Mouse (Mus musculus) hindbrain, embryonic 12.5 days (tissue): ENCODE results near the gene Cap2. TPM values are rescaled to one million over a fixed set of nuclear protein-coding genes. Genes with fewer than 3 reads are reported as not detected.

Experiments used
- ATAC-seq: fragments of 200-750 bp; cut with Nextera tagmentation; 2 replicates; pipeline ENCODE4 v1.8.0; 2017; ENCODE audit warnings: moderate TSS enrichment; ENCODE audit not compliant: low FRiP score
- H3K27ac ChIP-seq: fragments of 300-500 bp; sonication (generic); 2 replicates; pipeline ENCODE4 v1.5.1; 2016; ENCODE audit warnings: mild to moderate bottlenecking
- H3K27me3 ChIP-seq: fragments of 300-500 bp; sonication (generic); 2 replicates; pipeline ENCODE4 v1.6.1; 2016; ENCODE audit warnings: mild to moderate bottlenecking
- H3K36me3 ChIP-seq: fragments of 300-500 bp; sonication (generic); 2 replicates; pipeline ENCODE4 v1.6.1; 2016; ENCODE audit warnings: mild to moderate bottlenecking
- H3K4me1 ChIP-seq: fragments of 300-500 bp; sonication (generic); 2 replicates; pipeline ENCODE4 v1.6.1; 2016
- H3K4me2 ChIP-seq: fragments of 300-500 bp; sonication (generic); replicated peaks from 2 replicates; pipeline ENCODE4 v1.6.1; 2016; ENCODE audit warnings: mild to moderate bottlenecking
- H3K4me3 ChIP-seq: fragments of 300-500 bp; sonication (generic); 2 replicates; pipeline ENCODE4 v1.5.1; 2016; ENCODE audit warnings: mild to moderate bottlenecking
- H3K9ac ChIP-seq: fragments of 300-500 bp; sonication (generic); 2 replicates; pipeline ENCODE4 v1.6.1; 2016; ENCODE audit warnings: mild to moderate bottlenecking, moderate library complexity
- H3K9me3 ChIP-seq: fragments of 300-500 bp; sonication (generic); replicated peaks from 2 replicates; pipeline ENCODE4 v1.6.1; 2016; ENCODE audit warnings: mild to moderate bottlenecking
- WGBS: fragments of 180-500 bp; shearing (Covaris S2); methylation state at CpG from one replicate; pipeline ENCODE4 v1.1.7; 2016; 5-methylcytosine and 5-hydroxymethylcytosine counted together
- polyA plus RNA-seq: library from polyadenylated mRNA; unstranded; fragments of >200 nt; fragmentation: Nextera tagmentation; extraction: Ambion mirVana; gene quantifications from 2 replicates; pipeline ENCODE4 v1.2.1, GENCODE M21; 2016

Gene Cap2
- polyA plus RNA-seq, 1 experiment from 2014 or later = 9.4 TPM

DNA sequence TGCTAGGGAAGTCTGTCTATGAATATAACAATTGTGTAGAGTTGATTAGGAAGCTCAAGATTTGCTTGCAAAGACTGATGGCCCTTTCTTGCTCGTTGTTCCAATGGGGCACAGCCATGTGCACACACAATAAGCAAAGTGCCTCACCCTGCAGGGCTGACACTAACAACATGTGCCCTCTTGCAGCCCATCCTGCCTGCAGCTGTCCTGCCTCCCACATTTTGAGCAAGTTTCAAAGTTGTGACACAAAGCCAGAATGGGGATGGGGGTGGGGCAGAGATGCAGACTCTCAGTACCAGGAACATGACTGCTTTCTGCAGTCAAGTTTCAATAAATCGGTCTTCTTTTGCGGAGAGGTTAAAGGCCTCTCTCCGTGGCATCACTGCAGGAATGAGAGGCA, 152.0 kb downstream of the Cap2 start:
- WGBS = 63% methylated on average over 4 of the region's 4 CpGs
- H3K27ac ChIP-seq = no peak overlapping the region
- no peaks in the 10 kb centered on the region for H3K4me1 ChIP-seq
- H3K27me3 ChIP-seq = no peaks in the 10 kb centered on the region
- H3K36me3 ChIP-seq = no peaks in the 10 kb centered on the region
- no peaks in the 10 kb centered on the region for H3K9me3 ChIP-seq
- no peak overlapping the region for H3K9ac ChIP-seq
- no peak for ATAC-seq
- no peak overlapping the region for H3K4me3 ChIP-seq
- H3K4me2 ChIP-seq = no peak overlapping the region

DNA sequence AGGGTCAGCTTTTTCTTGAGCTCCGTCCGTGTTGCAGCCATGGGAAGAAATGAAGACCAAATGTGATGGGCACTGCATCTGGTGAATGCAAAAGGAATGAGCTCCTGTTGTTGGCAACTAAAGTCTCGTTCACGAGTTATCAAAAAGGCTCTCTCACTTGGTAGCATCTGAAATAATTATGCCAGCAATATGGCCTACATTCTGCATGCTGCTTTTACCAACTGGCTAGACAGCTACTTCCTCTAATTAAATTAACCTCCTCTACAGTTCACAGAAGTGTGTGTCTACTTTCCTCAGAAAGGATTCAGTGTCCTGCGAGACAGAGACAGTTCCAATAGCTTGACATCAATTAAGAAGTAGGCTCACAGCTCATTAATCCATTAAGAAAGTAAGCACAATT, 152.9 kb downstream of the Cap2 start:
- Histone ChIP-seq H3K4me1 (no peaks in the 10 kb centered on the region), H3K36me3 (no peaks in the 10 kb centered on the region), H3K9ac (no peak overlapping the region), H3K27ac (no peak overlapping the region), H3K4me3 (no peak overlapping the region), H3K4me2 (no peak overlapping the region), H3K27me3 (no peaks in the 10 kb centered on the region), H3K9me3 (no peaks in the 10 kb centered on the region)
- WGBS = 83% methylated on average over 5 of the region's 5 CpGs
- ATAC-seq = no peak

DNA sequence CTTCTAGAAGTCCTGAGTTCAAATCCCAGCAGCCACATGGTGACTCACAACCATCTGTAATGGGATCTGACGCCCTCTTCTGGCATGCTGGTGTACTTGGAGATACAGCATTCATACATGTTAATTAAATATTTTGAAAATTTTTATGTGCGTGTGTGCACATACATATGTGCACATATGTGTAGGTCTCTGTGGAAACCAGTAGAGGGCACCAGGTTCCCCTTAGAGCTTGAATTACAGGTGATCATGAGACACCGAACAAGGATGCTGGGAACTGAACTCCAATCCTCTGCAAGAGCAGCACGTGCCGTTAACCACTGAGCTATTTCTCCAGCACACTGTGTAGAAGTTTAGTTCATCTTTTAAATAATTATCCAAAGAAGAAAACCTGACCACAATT, 157.6 kb downstream of the Cap2 start:
- H3K27ac ChIP-seq = no peak overlapping the region
- no peaks in the 10 kb centered on the region for H3K36me3 ChIP-seq
- H3K4me2 ChIP-seq = no peak overlapping the region
- WGBS = 90% methylated on average over 5 of the region's 5 CpGs
- no peaks in the 10 kb centered on the region for H3K4me1 ChIP-seq
- no peak overlapping the region for H3K4me3 ChIP-seq
- no peaks in the 10 kb centered on the region for H3K27me3 ChIP-seq
- H3K9me3 ChIP-seq = no peaks in the 10 kb centered on the region
- no peak for ATAC-seq
- H3K9ac ChIP-seq = no peak overlapping the region

DNA sequence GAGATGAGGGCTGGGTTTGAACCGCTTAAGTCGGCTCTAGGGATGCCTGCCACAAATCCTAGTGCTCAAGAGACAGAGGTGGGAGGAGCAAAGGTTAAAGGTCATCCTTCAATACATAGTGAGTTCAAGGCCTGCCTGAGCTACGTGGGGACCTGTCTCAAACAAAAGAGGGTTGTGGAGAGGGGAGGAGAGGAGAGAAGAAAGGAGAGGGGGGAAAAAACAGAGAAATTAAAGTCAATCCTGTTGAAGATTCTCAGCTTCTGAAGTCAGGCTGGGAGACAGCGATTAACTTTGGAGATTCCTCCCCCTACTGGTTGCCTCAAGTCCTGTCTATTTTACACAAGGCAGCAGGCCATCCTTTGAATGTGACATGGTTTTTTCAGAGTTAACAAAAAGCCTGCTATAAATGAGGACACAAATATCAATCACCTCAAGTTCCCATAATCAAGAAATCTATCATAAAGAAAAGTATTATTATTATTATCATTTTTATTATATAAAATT, 161.9 kb downstream of the Cap2 start:
- peaks cover 1% of the 10 kb centered on the region; the same call in 1 of the 2 replicates for H3K4me1 ChIP-seq
- no peaks in the 10 kb centered on the region for H3K36me3 ChIP-seq
- H3K9me3 ChIP-seq = no peaks in the 10 kb centered on the region
- H3K4me3 ChIP-seq = no peak overlapping the region
- no peak overlapping the region for H3K4me2 ChIP-seq
- 33% methylated on average over 4 of the region's 4 CpGs for WGBS
- ATAC-seq = no peak
- H3K27ac ChIP-seq = no peak overlapping the region
- no peak overlapping the region for H3K9ac ChIP-seq
- 0 out of 2 replicates have a peak, but pooled peaks cover 4% of the 10 kb centered on the region for H3K27me3 ChIP-seq

DNA sequence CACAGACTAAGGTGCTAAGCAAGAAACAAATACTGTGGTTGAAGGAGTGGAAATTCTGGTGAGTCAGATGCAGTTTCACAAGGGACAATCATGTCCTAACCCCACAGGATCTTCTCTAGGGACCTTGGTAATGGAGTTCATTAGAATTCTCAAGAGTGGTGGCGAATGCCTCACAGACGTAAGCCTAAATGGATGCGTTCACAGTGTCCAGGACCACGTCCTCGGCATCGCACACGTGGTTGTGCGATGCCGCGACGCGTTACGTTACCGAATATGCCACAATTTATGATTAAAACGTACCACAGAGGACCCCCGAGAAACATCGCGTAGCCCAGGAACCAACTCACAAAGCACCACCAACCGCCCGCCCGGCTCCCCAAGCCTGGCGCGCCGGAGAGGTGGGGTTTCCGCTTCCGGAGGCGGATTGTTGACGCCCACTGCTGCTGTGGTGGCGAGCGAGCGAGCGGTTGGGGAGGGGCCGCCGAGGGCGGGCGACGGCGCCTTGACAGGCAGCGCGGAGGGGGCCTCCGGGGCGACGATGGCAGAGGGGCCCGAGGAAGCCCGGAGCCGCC, 167.5 kb downstream of the Cap2 start, which contains the start of gene Fam8a1:
Fam8a1 (plus strand) TSS at position 475 of the 572 bp plus-strand sequence.
- H3K4me1 ChIP-seq = peaks cover 13% of the 10 kb centered on the region
- H3K4me3 ChIP-seq = peak within 1 kb of the TSS; percentile 99
- no peaks in the 10 kb centered on the region for H3K9me3 ChIP-seq
- WGBS = 1% methylated on average over 46 of the region's 46 CpGs
- 0 out of 2 replicates have a peak, but pooled peaks cover 4% of the 10 kb centered on the region for H3K27me3 ChIP-seq
- H3K36me3 ChIP-seq = peaks cover 22% of the 10 kb centered on the region
- peak; percentile 95 for ATAC-seq
- peak within 1 kb of the TSS; percentile 87 for H3K27ac ChIP-seq
- peak within 1 kb of the TSS; percentile 93 for H3K9ac ChIP-seq
- H3K4me2 ChIP-seq = peak within 1 kb of the TSS; percentile 88

DNA sequence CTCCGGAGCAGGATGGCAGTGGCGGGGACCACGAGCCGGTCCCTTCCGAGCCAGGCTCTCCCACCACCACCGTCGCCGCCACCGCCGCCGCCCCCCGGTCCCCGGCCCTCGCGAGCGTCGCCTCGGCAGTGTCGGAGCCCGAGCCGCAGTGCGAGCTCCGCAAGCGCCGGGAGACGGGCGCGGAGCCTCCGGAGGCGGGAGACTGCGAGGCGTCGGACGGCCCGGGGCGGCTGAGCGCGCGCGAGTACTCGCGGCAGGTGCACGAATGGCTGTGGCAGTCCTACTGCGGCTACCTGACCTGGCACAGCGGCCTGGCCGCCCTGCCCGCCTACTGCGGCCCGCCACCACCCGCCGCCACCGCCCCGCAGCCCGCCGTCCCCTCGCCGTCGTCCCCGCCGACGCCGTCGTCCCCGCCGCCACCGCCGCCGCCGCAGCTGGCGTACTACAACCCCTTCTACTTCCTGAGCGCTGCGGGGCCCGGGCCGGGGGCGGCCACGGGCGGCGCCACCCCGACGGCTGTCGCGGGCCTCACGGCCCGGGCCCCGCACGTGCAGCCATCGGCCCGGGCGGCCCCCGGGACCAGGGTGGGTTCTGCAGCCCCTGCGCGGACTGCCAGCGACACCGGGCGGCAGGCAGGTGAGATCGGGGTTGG, 168.1 kb downstream of the Cap2 start:
- Histone ChIP-seq H3K9me3 (no peaks in the 10 kb centered on the region), H3K36me3 (peaks cover 27% of the 10 kb centered on the region), H3K27ac (peak overlapping the region; percentile 87), H3K4me3 (peak overlapping the region; percentile 99), H3K9ac (peak overlapping the region; percentile 93), H3K27me3 (0 out of 2 replicates have a peak, but pooled peaks cover 4% of the 10 kb centered on the region), H3K4me2 (peak overlapping the region; percentile 88), H3K4me1 (peaks cover 13% of the 10 kb centered on the region)
- ATAC-seq = peak; percentile 78
- WGBS = under 1% methylated on average over 63 of the region's 96 CpGs

DNA sequence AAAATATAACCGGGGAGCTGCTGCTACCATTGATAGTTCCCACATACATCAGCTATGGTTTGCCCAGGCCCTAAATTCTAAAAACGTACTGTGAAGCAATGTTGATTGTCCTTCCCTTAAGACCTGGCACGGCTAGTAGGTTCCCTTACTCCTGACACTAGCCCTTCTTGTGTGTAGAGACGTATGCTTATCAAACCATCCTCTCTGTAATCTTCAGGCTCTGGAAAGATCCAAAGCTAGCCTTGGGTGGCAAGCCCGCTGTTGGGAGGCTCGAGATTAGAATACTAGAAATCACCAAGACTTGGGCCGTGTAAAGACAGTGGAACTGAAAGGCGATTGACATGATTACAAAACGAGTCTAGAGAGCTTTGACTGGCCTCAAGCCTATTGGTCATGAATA, 168.9 kb downstream of the Cap2 start:
- Histone ChIP-seq H3K36me3 (peaks cover 34% of the 10 kb centered on the region), H3K27ac (no peak overlapping the region), H3K27me3 (0 out of 2 replicates have a peak, but pooled peaks cover 4% of the 10 kb centered on the region), H3K4me2 (peak overlapping the region; percentile 88), H3K9ac (peak overlapping the region; percentile 93), H3K9me3 (no peaks in the 10 kb centered on the region), H3K4me3 (peak overlapping the region; percentile 99), H3K4me1 (peaks cover 13% of the 10 kb centered on the region)
- WGBS = 71% methylated on average over 9 of the region's 9 CpGs
- no peak for ATAC-seq

DNA sequence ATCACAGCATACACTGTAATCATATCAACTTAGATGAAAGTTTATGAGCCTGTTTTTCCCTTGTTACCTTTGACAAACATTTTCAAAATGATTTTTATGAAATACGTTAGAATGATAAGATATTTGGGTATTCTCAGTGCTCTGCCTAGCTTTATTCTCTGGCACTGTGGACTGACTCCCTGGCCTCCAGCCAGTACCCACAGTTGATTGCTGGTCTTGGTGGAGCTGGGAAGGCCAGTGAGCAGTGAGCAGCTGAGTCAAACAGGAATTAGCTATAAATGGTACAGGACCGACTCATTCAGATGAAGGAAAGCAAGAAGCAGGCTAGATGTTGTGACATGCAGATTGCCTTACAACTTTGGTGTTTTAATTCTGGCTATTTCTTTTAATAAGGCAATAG, 173.0 kb downstream of the Cap2 start:
- Histone ChIP-seq H3K9ac (no peak overlapping the region), H3K4me2 (no peak overlapping the region), H3K27ac (no peak overlapping the region), H3K4me1 (peaks cover 8% of the 10 kb centered on the region), H3K9me3 (no peaks in the 10 kb centered on the region), H3K4me3 (no peak overlapping the region), H3K27me3 (no peaks in the 10 kb centered on the region), H3K36me3 (peaks cover 39% of the 10 kb centered on the region)
- 84% methylated on average over 2 of the region's 2 CpGs for WGBS
- no peak for ATAC-seq

DNA sequence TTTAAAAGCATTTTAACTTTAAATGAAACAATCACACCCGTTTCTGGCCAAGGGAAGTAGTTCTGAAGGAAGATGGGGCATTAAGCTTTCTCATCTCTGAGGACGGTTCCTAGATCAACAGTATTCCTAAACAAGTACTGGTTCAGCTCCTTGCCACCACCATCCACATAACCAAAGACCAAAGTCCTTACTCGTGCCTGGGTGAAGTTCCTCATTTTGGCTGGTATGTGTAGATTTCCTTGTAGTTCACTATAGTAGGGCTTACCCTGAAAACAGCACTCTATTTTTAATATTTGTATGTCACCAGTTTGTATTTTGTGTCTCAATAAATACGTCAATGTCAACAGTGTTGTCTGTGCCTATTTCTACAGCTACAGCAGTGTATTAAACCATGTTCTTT, 176.1 kb downstream of the Cap2 start:
- Histone ChIP-seq H3K9ac (no peak overlapping the region), H3K4me2 (no peak overlapping the region), H3K4me1 (no peaks in the 10 kb centered on the region), H3K9me3 (no peaks in the 10 kb centered on the region), H3K27ac (no peak overlapping the region), H3K36me3 (peaks cover 39% of the 10 kb centered on the region), H3K27me3 (no peaks in the 10 kb centered on the region), H3K4me3 (no peak overlapping the region)
- 90% methylated on average over 4 of the region's 4 CpGs for WGBS
- ATAC-seq = no peak

DNA sequence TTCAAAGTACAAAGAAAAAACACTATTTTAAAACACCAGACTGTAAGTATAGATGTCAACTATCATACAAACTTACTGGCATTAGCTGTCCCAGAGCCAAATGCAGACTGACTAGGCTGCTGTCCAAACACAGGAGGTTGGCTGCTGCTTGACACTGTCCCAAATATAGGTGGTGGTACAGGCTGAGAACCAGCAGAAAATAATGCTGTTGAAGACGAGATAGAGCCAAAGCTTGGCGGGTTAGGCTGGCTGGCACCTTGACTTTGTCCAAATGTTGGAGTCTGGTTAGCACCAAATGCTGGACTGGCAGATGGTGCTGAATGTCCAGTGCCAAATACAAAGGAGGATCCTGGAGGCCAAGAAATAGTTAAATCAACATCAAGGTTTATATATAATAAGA, 181.3 kb downstream of the Cap2 start:
- no peak for ATAC-seq
- Histone ChIP-seq H3K4me2 (no peak overlapping the region), H3K36me3 (peaks cover 51% of the 10 kb centered on the region), H3K9me3 (no peaks in the 10 kb centered on the region), H3K9ac (no peak overlapping the region), H3K27me3 (no peaks in the 10 kb centered on the region), H3K4me1 (no peaks in the 10 kb centered on the region), H3K27ac (no peak overlapping the region), H3K4me3 (no peak overlapping the region)
- 89% methylated on average over 2 of the region's 2 CpGs for WGBS

DNA sequence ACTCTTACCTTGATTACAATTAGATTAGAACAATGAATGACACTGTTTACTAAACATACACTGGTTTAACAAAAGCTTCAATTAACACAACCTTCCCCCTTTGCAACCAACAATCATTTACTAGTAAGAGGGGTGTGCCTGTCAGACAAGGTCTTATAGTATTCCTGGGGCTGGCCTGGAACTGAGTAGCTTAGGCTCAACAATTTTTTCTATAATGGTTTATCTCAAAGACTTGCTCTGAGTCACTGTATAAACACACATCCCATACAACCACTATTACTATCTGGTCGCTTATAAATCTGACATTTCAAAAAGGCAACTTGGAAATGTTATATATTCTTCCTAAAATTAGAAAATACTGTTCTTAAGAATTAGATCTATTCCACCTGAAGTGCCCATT, 181.7 kb downstream of the Cap2 start:
- Histone ChIP-seq H3K4me1 (no peaks in the 10 kb centered on the region), H3K27ac (no peak overlapping the region), H3K9me3 (no peaks in the 10 kb centered on the region), H3K9ac (no peak overlapping the region), H3K27me3 (no peaks in the 10 kb centered on the region), H3K36me3 (peaks cover 48% of the 10 kb centered on the region), H3K4me2 (no peak overlapping the region), H3K4me3 (no peak overlapping the region)
- no peak for ATAC-seq
- WGBS = 92% methylated on average over 1 of the region's 1 CpGs

DNA sequence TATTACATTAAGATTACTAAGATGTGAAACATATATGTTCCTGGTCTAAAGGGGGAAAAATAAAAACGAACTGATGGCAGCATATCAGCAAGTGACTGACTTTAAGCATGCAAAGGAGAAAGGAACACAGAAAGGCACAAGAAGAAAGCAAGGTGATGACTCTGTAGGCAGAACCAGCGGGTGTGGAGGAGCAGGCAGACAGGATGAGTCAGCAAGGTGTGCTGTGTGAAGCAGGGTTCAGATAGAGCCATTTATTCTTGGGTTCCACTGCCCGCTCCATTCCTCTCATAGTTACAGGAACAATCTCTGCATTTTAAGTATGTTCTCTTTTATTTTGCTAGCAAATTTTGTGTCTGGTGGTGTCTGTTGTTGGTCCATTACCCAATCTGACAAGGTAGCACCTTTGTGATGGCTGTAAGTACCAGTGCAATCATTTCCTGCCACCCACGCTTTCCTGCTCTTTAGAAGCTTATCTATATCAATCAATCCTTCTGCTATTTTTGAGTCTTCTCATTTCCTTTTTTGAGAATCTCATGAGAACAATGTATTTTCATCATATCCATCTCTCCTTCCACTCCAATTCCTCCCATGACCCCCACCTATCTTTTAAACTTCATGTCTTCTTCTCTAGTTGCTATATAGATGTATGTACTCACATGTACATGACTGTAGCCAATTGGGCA, 189.1 kb downstream of the Cap2 start:
- WGBS = 92% methylated on average over 4 of the region's 4 CpGs
- H3K9me3 ChIP-seq = no peaks in the 10 kb centered on the region
- peaks cover 26% of the 10 kb centered on the region for H3K36me3 ChIP-seq

More for the DNA sequence above, 189.1 kb downstream of the Cap2 start:
- Histone ChIP-seq H3K4me3 (no peak overlapping the region), H3K4me2 (no peak overlapping the region), H3K4me1 (no peaks in the 10 kb centered on the region), H3K27me3 (no peaks in the 10 kb centered on the region), H3K27ac (no peak overlapping the region), H3K9ac (no peak overlapping the region)
- ATAC-seq = no peak
